Mouse (Mus musculus) c-Kit-positive CD71-negative TER-119-negative erythroid progenitor cells, embryonic 14.5 days (primary cell): ENCODE measurements around the gene Slain2.

Experiments
- DNase-seq: peaks from one replicate; pipeline ENCODE4 v3.0.0-alpha.2; 2013; ENCODE audit warnings: low read depth

The Slain2 gene

GRCm38 (mm10) chr5:72913648-72914557 is at the start of gene Slain2:
Gene Slain2, plus strand, starts transcription at chr5:72914304.
- DNase-seq: peak; percentile 96

DNA sequence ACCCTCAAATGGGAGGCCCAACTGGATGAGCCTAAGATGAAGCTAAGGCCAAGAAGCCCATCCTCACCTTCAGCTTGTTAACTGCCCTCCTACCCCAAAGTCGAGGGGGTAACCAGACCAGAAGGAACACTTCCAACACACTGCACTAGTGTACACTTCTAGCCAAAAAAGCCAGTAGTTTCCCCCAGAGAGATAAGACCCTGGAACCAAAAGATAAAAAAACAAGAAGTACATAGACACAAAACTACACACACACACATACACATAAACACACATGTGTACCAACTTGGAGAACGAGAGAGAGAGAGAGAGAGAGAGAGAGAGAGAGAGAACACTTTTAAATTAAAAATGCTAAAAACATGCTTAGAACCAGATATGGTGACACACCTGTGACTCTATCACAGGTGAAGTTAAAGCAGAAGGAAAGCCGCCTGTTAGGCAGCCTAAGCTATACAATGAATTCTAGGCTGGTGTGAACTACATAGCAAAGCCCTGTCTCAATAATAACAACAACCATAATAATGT is 49.4 kb upstream of the Slain2 start:
- no peak for DNase-seq

- DNase-seq: no peak
These were observed 47.7 kb upstream of the Slain2 start for GRCm38 (mm10) chr5:72866260-72866905.

- no peak for DNase-seq
These were observed 47.0 kb upstream of the Slain2 start for GRCm38 (mm10) chr5:72867036-72867672.

DNA sequence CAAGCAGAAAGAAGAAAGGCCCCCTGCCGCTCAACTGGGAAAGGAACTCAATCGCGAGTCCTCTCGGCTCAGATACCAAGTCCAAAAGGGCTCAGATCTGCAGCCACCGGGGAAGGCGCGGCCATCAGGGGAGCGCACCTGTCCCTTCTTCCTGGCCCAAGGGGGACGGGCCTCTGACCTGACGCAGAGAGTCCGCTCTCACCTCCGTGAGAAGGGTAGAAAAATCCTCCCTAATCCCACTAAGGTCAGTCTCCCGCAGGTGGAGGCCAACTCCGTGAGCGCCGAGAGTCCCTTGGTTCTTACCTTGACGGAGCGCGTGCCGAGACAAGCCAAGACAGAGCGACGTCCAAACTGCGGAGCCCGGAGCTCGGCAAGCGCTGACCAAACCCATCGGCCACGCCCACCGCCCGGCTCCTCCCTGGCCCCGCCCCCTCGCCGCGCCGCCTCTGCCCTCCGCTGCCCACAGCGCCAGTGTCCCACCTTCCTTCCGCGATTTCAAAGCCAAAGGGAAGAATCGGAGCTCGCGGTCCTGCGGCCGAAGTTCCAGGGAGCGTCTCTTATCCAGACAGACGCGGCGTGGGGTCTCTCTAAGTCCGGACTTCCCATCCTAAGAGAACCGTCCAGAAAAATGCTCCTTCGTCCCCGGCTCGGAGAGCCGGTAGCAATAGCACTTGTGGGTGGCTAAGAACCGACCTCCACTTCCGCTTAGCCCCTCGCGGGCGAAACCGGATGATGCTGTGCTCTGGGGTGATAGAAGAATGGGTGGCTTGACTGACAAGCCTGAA is 45.8 kb upstream of the Slain2 start, which contains the start of gene Tec:
Gene Tec, minus strand, starts transcription at position 393 of the 785 bp plus-strand sequence.
- DNase-seq: peak; percentile 75

GRCm38 (mm10) chr5:72869779-72870608 is 44.1 kb upstream of the Slain2 start:
- no peak for DNase-seq

DNA sequence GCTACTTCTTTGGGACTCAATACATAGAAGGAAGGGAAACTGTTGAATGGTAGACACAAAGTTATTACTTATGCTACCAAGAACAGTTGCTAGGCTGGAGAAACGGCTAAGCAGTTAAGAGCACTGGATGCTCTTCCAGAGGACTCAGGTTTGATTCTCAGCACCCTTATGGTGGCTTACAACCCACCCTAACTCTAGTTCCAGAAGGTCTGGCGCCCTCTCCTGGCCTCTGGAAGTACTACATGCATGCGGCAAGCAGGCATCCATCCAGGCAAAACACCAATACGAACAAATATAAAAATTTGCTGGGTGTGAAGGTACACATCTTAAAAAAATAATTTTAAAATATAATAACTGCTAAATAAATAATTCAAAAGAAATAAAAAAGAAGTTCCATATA is 43.0 kb upstream of the Slain2 start:
- no peak for DNase-seq

- DNase-seq: no peak
These were observed 34.4 kb upstream of the Slain2 start for GRCm38 (mm10) chr5:72879736-72880135.

GRCm38 (mm10) chr5:72881748-72882411 is 32.2 kb upstream of the Slain2 start:
- no peak for DNase-seq

GRCm38 (mm10) chr5:72882412-72882765 is 31.7 kb upstream of the Slain2 start:
- no peak for DNase-seq

DNA sequence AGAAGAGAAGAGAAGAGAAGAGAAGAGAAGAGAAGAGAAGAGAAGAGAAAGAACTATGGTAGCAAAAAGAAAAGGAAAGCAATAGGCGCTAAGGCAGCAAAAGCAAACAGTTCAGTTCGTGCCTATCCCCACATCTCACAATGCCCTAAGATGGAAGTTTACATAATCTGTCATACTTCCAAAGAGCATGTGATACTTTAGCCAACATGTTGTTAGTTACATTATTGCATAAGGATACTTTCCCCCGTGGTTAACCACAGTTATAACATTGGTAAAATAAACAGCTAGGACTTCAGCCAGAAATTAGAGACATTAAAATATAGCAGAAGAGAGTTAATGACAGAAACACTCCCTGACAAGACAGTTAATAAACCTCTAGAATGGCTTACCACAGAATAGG is 30.4 kb upstream of the Slain2 start:
- DNase-seq: no peak

- DNase-seq: no peak
These were observed 27.5 kb upstream of the Slain2 start for GRCm38 (mm10) chr5:72886458-72887222.

GRCm38 (mm10) chr5:72888260-72888659 is 25.8 kb upstream of the Slain2 start:
- DNase-seq: no peak

- no peak for DNase-seq
These were observed 22.6 kb upstream of the Slain2 start for GRCm38 (mm10) chr5:72891534-72891933.

DNA sequence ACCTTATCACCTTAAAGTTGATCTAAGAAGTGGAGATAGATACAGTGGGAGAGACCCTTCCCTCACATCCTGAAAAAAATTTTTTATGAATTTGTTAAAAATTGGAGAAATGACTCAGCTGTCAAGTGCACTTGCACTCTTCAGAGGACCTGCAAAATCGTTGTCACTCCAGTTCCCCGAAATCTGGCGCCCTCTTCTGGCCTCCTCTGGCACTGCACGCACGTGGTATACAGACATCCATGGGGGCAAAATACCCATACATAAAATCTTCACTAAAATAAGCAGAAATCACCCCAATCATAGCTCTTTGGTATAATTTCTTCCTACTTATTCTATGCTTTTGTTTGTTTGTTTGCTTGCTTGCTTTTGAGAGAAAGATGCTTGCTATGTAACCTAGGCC is 20.1 kb upstream of the Slain2 start:
- peak; percentile 41 for DNase-seq

- DNase-seq: no peak
These were observed 18.8 kb upstream of the Slain2 start for GRCm38 (mm10) chr5:72895261-72895660.

GRCm38 (mm10) chr5:72896478-72897279 is 17.4 kb upstream of the Slain2 start:
- DNase-seq: no peak

DNA sequence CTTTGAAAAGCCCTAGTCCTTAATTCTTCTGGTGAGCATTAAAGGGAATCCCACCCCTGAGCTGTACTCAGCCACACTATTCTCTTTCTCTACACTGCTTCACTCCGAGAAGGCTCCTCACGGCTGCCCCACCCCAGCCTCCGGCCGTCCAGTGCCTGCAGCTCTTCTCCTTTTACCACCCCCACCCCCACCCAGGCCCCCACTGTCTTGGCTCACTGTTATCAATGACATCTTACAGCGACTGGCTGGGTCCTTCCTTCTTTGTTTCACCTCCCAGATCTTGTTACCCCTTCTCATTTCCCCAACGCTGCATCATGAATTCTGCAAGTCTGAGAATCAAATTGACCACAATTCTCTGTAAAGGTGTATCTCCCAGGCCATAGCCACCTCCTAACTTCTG is 16.1 kb upstream of the Slain2 start:
- DNase-seq: no peak

DNA sequence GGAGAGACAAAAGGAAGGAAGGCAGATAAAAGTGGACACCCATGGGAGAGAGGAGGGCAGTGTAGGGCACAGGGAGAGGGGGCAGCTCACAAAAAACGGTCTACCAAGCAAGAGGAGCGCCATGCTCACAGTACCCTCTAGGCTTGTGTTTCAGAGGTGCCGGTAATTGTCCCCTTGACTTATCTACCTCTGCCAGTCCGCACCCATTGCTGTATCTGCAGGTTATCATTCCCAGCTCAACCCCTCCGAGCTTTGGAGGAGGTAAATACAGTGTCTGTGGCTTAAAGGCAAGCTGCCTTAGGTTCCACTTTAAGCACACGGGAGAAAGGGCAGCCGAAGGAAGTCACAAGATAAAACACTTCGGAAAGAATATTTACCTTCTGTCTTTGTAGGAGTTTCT is 14.8 kb upstream of the Slain2 start:
- no peak for DNase-seq
